Mouse (Mus musculus) c-Kit-positive CD71-positive TER-119-negative erythroid progenitor cells, embryonic 14.5 days (primary cell): Measurements from ENCODE around the gene Stat4.

Experiments
- DNase-seq: peaks from one replicate; pipeline ENCODE4 v3.0.0-alpha.2; 2013; ENCODE audit warnings: low read depth

The Stat4 gene

GRCm38 (mm10) chr1:51986848-51987247 is at the start of gene Stat4:
Gene Stat4 (plus strand): TSS chr1:51987148.
- DNase-seq = no peak

GRCm38 (mm10) chr1:51938357-51938756 is 48.6 kb upstream of the Stat4 start:
- no peak for DNase-seq

- DNase-seq = no peak
Measured at GRCm38 (mm10) chr1:51944755-51945154, 42.2 kb upstream of the Stat4 start.

- DNase-seq = no peak
Measured at GRCm38 (mm10) chr1:51947116-51947515, 39.8 kb upstream of the Stat4 start.

GRCm38 (mm10) chr1:51964647-51965046 is 22.3 kb upstream of the Stat4 start:
- DNase-seq = no peak

GRCm38 (mm10) chr1:51968994-51969393 is 18.0 kb upstream of the Stat4 start:
- DNase-seq = no peak

GRCm38 (mm10) chr1:51970182-51970581 is 16.8 kb upstream of the Stat4 start:
- DNase-seq = no peak

- no peak for DNase-seq
Measured at GRCm38 (mm10) chr1:51975589-51975988, 11.4 kb upstream of the Stat4 start.

GRCm38 (mm10) chr1:51979048-51979447 is 7.9 kb upstream of the Stat4 start:
- DNase-seq = no peak

- DNase-seq = no peak
Measured at GRCm38 (mm10) chr1:51991983-51992609, 5.1 kb downstream of the Stat4 start.

GRCm38 (mm10) chr1:51996056-51996455 is 9.1 kb downstream of the Stat4 start:
- DNase-seq = no peak

- DNase-seq = no peak
Measured at GRCm38 (mm10) chr1:51996751-51997659, 10.1 kb downstream of the Stat4 start.

- no peak for DNase-seq
Measured at GRCm38 (mm10) chr1:51998542-51998941, 11.6 kb downstream of the Stat4 start.

- peak; percentile 30 for DNase-seq
Measured at GRCm38 (mm10) chr1:52004096-52004495, 17.1 kb downstream of the Stat4 start.

GRCm38 (mm10) chr1:52008443-52008842 is 21.5 kb downstream of the Stat4 start:
- no peak for DNase-seq

- DNase-seq = no peak
Measured at GRCm38 (mm10) chr1:52008947-52009346, 22.0 kb downstream of the Stat4 start.

- no peak for DNase-seq
Measured at GRCm38 (mm10) chr1:52010741-52011140, 23.8 kb downstream of the Stat4 start.

GRCm38 (mm10) chr1:52011227-52011626 is 24.3 kb downstream of the Stat4 start:
- no peak for DNase-seq

- DNase-seq = no peak
Measured at GRCm38 (mm10) chr1:52012231-52012630, 25.3 kb downstream of the Stat4 start.

GRCm38 (mm10) chr1:52012757-52013156 is 25.8 kb downstream of the Stat4 start:
- DNase-seq = no peak

GRCm38 (mm10) chr1:52019621-52020020 is 32.7 kb downstream of the Stat4 start:
- no peak for DNase-seq

- DNase-seq = no peak
Measured at GRCm38 (mm10) chr1:52021936-52022725, 35.2 kb downstream of the Stat4 start.

- DNase-seq = no peak
Measured at GRCm38 (mm10) chr1:52028686-52029085, 41.7 kb downstream of the Stat4 start.
